In the genomic region with DNA sequence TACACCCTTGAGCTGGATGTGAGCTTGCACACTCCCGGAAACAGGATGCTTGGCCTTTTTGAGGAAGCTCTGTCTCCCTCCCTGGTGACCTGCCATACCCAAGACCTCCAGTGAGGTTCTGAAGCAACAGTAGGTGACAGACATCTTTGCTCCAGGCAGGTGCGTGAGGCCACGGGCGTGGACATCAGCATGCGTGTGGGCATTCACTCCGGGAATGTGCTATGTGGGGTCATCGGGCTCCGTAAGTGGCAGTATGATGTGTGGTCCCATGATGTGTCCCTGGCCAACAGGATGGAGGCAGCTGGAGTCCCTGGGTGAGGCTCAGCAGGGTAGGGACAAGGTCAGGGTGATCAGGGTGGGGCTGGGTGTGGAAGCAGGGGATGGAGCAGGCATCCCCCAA, we compare ENCODE assay signal across 18 mouse cellular contexts.
"Had no signal": no experiment of that assay in that cellular context is flagged by ENCODE, and none has a peak within 500 bp of the region (broad histone marks: within the 10 kb centered on the region; RNA-seq: fewer than 3 reads in every experiment).

No protein-coding gene starts in this region.

- H3K4me2 ChIP-seq: limb, embryonic 12.5 days; limb, embryonic 15.5 days; liver, embryonic 11.5 days; lung, embryonic 14.5 days; midbrain, embryonic 12.5 days; midbrain, embryonic 15.5 days; neural tube, embryonic 13.5 days had no signal

- ATAC-seq: liver, postnatal 0 days; lung, postnatal 0 days; midbrain, embryonic 15.5 days had no signal

- H3K4me1 ChIP-seq: midbrain, embryonic 12.5 days had no signal

- H3K27me3 ChIP-seq: limb, embryonic 12.5 days; limb, embryonic 15.5 days; midbrain, embryonic 12.5 days; midbrain, embryonic 15.5 days; neural tube, embryonic 13.5 days had no signal

- H3K9ac ChIP-seq: limb, embryonic 12.5 days; limb, embryonic 15.5 days; liver, embryonic 14.5 days; liver, postnatal 0 days; lung, embryonic 14.5 days; midbrain, embryonic 12.5 days; midbrain, embryonic 15.5 days; neural tube, embryonic 13.5 days had no signal

- H3K27ac ChIP-seq: limb, embryonic 12.5 days; liver, embryonic 14.5 days; macrophage; midbrain, embryonic 12.5 days; midbrain, embryonic 15.5 days; neural tube, embryonic 13.5 days had no signal

- DNase-seq: kidney, adult 8-10 months; kidney, postnatal 14 days; kidney, postnatal 4 days; liver, postnatal 0 days; right cerebral cortex, adult 18-20 months; right cerebral cortex, postnatal 14 days; right cerebral cortex, postnatal 4 days; thymus, adult 2 months had no signal

- H3K36me3 ChIP-seq: limb, embryonic 12.5 days; limb, embryonic 15.5 days; midbrain, embryonic 12.5 days; midbrain, embryonic 15.5 days; neural tube, embryonic 13.5 days had no signal

- H3K9me3 ChIP-seq: limb, embryonic 12.5 days; limb, embryonic 15.5 days; midbrain, embryonic 12.5 days; midbrain, embryonic 15.5 days; neural tube, embryonic 13.5 days had no signal

- H3K4me3 ChIP-seq: limb, embryonic 12.5 days; limb, embryonic 15.5 days; midbrain, embryonic 12.5 days; midbrain, embryonic 15.5 days; neural tube, embryonic 13.5 days had no signal
